Mouse (Mus musculus): ENCODE measurements around the gene Slc44a3. TPM values are rescaled to one million over a fixed set of nuclear protein-coding genes. Genes with fewer than 3 reads are reported as not detected.

Slc44a3 gene
- polyA plus RNA-seq, 1 experiment, result 5.9 TPM

DNA sequence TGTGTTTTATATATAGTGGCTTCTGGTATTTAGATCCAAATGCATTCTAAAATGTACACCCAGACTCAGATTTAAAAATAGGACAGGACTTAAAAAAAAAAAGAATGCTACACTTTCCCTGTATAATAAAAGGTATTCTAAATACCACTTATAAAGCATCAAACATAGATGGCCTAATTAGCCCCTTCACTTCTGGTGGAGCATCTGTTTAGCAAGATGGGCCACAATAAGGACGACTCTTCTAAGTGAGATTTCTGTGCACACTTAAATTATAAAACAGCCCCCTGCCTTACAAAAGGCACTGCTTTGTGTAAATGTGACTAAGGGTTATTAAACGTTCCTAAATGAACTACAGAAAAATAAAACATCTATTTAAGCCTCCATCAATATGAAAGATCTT, 47.0 kb downstream of the Slc44a3 start:
- 87% methylated on average over 2 of the region's 2 CpGs for WGBS
- H3K4me3 ChIP-seq (ENCODE audit: low read depth, low read length), result no peak overlapping the region

DNA sequence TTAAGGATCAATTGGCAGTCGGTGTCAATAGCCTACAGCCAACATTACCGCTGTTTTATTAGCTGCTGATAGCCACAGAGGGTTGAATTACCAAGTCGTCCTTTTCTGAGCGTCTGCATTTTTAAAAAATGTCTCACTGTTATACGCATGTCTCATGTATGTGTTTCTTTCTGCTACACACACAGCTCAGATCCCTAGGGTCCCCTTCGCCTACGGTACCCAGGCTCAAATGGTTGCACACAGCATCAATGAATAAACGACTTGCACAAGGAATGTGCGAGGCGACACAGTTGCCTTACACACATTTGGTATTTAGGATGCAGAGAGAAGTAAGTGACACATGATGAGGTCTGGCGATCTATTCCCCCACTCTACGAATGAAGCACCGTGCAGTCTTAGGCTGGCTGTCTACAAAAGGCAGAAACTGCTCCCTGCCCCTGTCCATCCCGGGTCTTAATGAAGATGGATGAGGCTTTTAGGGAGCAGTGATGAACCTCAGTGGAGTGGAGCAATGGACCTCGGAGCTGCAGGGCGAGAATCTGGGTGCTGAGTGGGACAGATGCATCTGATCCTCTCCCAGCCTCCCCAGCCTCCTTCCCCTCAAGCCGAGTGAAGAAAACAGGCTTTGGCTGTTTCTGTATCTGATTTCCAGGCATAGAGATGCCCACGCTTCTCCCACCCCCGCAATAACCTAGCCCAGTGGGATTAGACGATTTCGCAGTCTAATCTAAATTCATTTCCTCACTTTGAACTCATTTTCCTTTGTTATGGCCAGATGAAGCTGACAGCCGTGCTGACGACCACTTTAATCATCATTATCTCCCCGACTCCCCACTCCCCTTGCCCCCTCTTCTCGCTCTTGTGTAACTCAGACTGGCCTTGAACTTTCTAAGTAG, 48.7 kb downstream of the Slc44a3 start:
- WGBS, result 80% methylated on average over 25 of the region's 25 CpGs
- Histone ChIP-seq H3K27me3 (ENCODE audit: control insufficient read depth, insufficient read depth, low read length) (no peaks in the 10 kb centered on the region), H3K4me3 (ENCODE audit: low read depth, low read length) (no peak overlapping the region), H3K36me3 (ENCODE audit: control insufficient read depth, insufficient read depth, low read length) (peaks cover 2% of the 10 kb centered on the region; the same call in 1 of the 2 replicates), H3K4me1 (ENCODE audit: control insufficient read depth, insufficient read depth, insufficient read length, low read length) (no peaks in the 10 kb centered on the region), H3K27ac (ENCODE audit: insufficient read depth, low read depth, low read length) (no peak overlapping the region)
- TF ChIP-seq CTCF (IDR thresholded peaks at IDR 0.05; ENCODE audit: extremely low read depth, insufficient read length, insufficient replicate concordance, low read depth, low read length) (no peak), POLR2A (IDR thresholded peaks at IDR 0.05; ENCODE audit: low read depth, low read length) (no peak)

More for the DNA sequence above, 47.0 kb downstream of the Slc44a3 start:
- H3K4me1 ChIP-seq (ENCODE audit: control insufficient read depth, insufficient read depth, insufficient read length, low read length), result no peaks in the 10 kb centered on the region
- TF ChIP-seq CTCF (IDR thresholded peaks at IDR 0.05; ENCODE audit: extremely low read depth, insufficient read length, insufficient replicate concordance, low read depth, low read length), result no peak
- TF ChIP-seq POLR2A (IDR thresholded peaks at IDR 0.05; ENCODE audit: low read depth, low read length), result no peak
- H3K36me3 ChIP-seq (ENCODE audit: control insufficient read depth, insufficient read depth, low read length), result peaks cover 3% of the 10 kb centered on the region; the same call in 1 of the 2 replicates
- H3K27ac ChIP-seq (ENCODE audit: insufficient read depth, low read depth, low read length), result no peak overlapping the region
- H3K27me3 ChIP-seq (ENCODE audit: control insufficient read depth, insufficient read depth, low read length), result no peaks in the 10 kb centered on the region

DNA sequence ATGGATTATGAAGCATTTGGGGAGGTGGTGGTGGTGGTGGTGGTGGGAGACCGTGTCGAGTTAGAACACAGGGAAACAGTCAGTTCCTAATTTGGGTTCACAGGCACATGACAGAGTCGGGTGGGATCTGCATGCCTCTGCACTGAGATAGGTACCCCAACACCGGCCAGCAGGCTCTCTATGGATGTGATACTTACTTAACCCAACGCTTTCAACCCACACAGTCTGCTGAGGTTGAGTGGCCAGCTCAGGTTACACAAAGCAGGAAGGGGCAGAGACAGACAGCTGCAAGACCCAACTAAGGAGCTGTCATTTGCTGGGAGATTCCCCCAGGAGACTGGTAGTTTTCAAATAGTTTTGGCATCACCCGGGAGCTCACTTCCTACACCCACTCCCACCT, 50.6 kb downstream of the Slc44a3 start:
- peaks cover 2% of the 10 kb centered on the region; the same call in 1 of the 2 replicates for H3K36me3 ChIP-seq (ENCODE audit: control insufficient read depth, insufficient read depth, low read length)
- TF ChIP-seq POLR2A (IDR thresholded peaks at IDR 0.05; ENCODE audit: low read depth, low read length) (no peak), CTCF (IDR thresholded peaks at IDR 0.05; ENCODE audit: extremely low read depth, insufficient read length, insufficient replicate concordance, low read depth, low read length) (no peak)
- H3K4me1 ChIP-seq (ENCODE audit: control insufficient read depth, insufficient read depth, insufficient read length, low read length), result no peaks in the 10 kb centered on the region
- H3K4me3 ChIP-seq (ENCODE audit: low read depth, low read length), result no peak overlapping the region
- no peaks in the 10 kb centered on the region for H3K27me3 ChIP-seq (ENCODE audit: control insufficient read depth, insufficient read depth, low read length)
- no peak overlapping the region for H3K27ac ChIP-seq (ENCODE audit: insufficient read depth, low read depth, low read length)
- 80% methylated on average over 6 of the region's 6 CpGs for WGBS

DNA sequence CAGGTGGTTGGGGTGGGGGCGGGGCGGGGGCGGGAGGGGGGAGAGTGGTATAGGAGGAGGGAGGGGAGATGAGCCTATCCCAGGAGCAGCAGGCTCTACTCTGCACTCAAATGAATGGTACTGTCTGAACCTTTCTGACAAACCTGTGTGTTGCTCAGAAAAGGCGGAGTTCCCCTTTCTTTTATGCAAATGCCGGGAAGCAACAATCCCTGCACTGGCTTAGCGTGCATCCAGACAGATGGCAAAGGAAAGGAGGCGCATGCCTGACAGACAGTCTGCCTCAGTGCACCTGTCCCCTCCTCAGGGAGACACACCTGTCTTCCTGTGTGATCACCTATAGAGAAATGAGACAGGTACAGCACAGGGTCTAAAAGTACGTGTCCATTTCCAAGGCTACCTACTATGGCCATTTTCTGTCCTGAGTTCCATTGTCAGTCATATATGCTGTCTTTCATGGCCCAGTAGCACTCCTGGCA, 51.2 kb downstream of the Slc44a3 start:
- Histone ChIP-seq H3K4me3 (ENCODE audit: low read depth, low read length) (no peak overlapping the region), H3K36me3 (ENCODE audit: control insufficient read depth, insufficient read depth, low read length) (peaks cover 2% of the 10 kb centered on the region; the same call in 1 of the 2 replicates), H3K27me3 (ENCODE audit: control insufficient read depth, insufficient read depth, low read length) (no peaks in the 10 kb centered on the region), H3K27ac (ENCODE audit: insufficient read depth, low read depth, low read length) (no peak overlapping the region), H3K4me1 (ENCODE audit: control insufficient read depth, insufficient read depth, insufficient read length, low read length) (no peaks in the 10 kb centered on the region)
- 63% methylated on average over 8 of the region's 8 CpGs for WGBS
- no peak for TF ChIP-seq POLR2A (IDR thresholded peaks at IDR 0.05; ENCODE audit: low read depth, low read length)
- no peak for TF ChIP-seq CTCF (IDR thresholded peaks at IDR 0.05; ENCODE audit: extremely low read depth, insufficient read length, insufficient replicate concordance, low read depth, low read length)

DNA sequence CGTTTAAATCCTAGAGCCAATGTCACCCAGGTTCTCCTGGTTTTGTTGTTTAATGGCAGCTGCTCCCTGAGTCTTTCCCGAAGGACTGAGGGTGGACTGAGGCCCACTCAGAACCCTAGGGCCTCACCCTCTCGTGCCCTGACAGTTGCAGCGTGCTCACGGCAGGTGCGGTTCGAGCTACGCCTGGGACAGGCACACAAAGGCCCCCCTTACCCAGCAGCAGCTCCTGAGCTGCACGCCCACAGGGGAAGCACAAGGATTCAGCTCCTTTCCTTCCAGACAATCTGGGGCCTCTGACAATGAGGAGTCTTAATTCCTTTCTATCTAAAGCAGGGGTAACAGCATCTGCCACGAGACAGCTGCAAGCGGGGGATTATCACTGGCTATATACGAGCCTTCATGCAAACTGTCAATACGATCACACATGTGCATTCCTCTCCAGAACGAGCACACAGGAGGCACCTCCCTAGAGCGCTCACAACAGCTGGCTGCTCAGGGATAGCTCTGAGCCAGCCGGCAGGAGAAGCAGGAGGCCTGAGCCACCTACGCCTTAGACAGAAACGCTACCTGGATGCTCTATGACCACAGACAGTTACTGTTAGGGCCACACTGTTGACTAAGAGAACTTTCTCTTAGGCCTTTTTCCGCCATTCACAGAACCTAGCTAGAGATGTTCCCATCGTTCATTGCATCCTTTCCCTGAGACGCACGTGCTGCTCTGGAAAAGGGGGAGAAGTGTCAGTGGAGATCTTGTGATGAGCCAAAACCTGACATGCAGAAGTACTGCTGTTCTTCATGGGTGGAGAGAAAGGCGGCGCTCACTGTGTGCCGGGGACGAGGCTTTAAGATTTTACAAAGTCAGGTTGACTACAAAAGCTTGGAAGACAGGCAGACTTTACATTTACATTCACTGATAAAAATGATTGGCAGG, 51.9 kb downstream of the Slc44a3 start:
- Histone ChIP-seq H3K27me3 (ENCODE audit: control insufficient read depth, insufficient read depth, low read length) (no peaks in the 10 kb centered on the region), H3K4me1 (ENCODE audit: control insufficient read depth, insufficient read depth, insufficient read length, low read length) (no peaks in the 10 kb centered on the region), H3K36me3 (ENCODE audit: control insufficient read depth, insufficient read depth, low read length) (peaks cover 2% of the 10 kb centered on the region; the same call in 1 of the 2 replicates), H3K4me3 (ENCODE audit: low read depth, low read length) (no peak overlapping the region), H3K27ac (ENCODE audit: insufficient read depth, low read depth, low read length) (no peak overlapping the region)
- TF ChIP-seq CTCF (IDR thresholded peaks at IDR 0.05; ENCODE audit: extremely low read depth, insufficient read length, insufficient replicate concordance, low read depth, low read length), result no peak
- TF ChIP-seq POLR2A (IDR thresholded peaks at IDR 0.05; ENCODE audit: low read depth, low read length), result no peak
- WGBS, result 86% methylated on average over 26 of the region's 26 CpGs

DNA sequence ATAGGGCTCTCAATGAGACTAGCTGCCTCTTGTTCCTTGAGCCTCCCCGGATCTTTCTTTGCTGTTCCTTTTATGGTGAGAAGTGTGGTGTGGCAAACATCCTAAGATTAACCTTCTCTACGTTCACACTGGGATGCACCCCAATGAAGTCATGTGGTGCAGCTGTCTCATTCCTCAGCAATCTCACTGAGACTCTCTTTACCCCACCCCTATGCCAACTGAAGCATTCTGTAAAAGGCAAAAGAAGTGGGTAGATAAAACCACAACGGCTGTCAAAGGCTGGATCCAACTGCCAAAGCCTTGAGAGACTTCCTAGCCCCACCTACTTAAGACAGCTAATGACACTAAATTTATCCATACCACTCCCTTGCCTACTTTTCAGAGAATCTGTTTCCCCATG, 57.5 kb downstream of the Slc44a3 start:
- H3K36me3 ChIP-seq (ENCODE audit: control insufficient read depth, insufficient read depth, low read length), result no peaks in the 10 kb centered on the region
- 68% methylated on average over 3 of the region's 3 CpGs for WGBS
- TF ChIP-seq CTCF (IDR thresholded peaks at IDR 0.05; ENCODE audit: extremely low read depth, insufficient read length, insufficient replicate concordance, low read depth, low read length), result no peak
- TF ChIP-seq POLR2A (IDR thresholded peaks at IDR 0.05; ENCODE audit: low read depth, low read length), result no peak
- H3K27me3 ChIP-seq (ENCODE audit: control insufficient read depth, insufficient read depth, low read length), result no peaks in the 10 kb centered on the region
- H3K27ac ChIP-seq (ENCODE audit: insufficient read depth, low read depth, low read length), result no peak overlapping the region
- no peaks in the 10 kb centered on the region for H3K4me1 ChIP-seq (ENCODE audit: control insufficient read depth, insufficient read depth, insufficient read length, low read length)
- no peak overlapping the region for H3K4me3 ChIP-seq (ENCODE audit: low read depth, low read length)

Data from small intestine, adult 2 months (tissue).